Mouse (Mus musculus): ENCODE measurements at regions not wholly inside any gene's neighbourhood (a gene's known extent, or its start where the extent isn't known, plus 50 kb on each side); places are given as distances from the start of the nearest gene placed in this dataset.

DNA sequence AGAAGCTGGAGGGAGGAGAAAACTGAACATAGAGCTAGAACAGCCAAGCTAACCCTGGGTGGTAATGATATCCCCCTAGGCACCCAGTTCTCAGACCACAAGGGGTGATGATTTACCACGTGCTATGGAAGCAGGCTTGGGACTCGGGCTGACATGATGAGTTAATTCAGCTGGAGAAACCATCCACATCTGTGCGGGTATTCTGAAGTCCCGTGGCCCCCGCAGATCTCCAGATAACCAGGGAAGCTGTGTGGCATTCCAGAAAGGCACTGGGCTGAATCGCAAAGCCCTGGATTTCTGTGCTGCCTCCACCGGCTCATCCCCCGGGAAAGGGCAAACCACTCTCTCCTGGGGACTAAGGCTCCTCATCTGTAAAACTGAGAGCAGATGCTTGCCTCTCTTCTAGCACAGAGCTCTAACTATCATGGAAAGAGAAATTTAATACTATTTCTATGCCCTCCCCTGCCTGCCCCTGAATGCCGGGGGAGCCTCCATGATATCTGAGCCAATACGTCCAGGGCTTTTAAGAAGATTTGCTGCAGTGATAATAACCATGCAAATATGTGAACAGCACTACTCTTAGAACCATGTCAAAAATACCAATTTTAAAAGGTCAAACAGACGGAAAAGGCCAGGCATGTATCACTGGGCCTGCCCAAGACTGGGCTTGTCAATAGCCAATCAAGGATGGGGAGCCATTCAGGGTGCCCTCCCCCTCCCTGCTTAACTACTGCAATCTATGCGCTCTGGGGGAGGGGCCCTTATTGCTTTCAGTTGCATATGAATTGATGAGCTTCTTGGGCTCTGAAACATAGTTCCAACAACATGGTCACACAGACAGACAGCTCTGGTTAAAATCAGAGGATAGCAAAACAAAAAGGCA, 255.5 kb downstream of the Sox4 start:
- no peaks in the 10 kb centered on the region for H3K36me3 ChIP-seq (ENCODE audit: control insufficient read depth, insufficient read depth, low read length)
- H3K4me1 ChIP-seq (replicated peaks; ENCODE audit: control insufficient read depth, insufficient read depth, low read length) = no peaks in the 10 kb centered on the region
- no peak overlapping the region for H3K27ac ChIP-seq (ENCODE audit: low read depth, low read length)
- H3K4me3 ChIP-seq (ENCODE audit: low read depth, low read length) = no peak overlapping the region
- H3K4me2 ChIP-seq = no peak overlapping the region
- ATAC-seq (replicated peaks; ENCODE audit: low FRiP score) (no peak), DNase-seq (ENCODE audit: low spot score) (no peak)
- H3K27me3 ChIP-seq (replicated peaks; ENCODE audit: control insufficient read depth, insufficient read depth, low read length) = no peaks in the 10 kb centered on the region
- no peak overlapping the region for H3K9ac ChIP-seq (ENCODE audit: low read depth, low read length)
- no peaks in the 10 kb centered on the region for H3K9me3 ChIP-seq (ENCODE audit: control insufficient read depth, low read length)
- 60% methylated on average over 12 of the region's 12 CpGs for WGBS

GRCm38 (mm10) chr13:28693078-28693477, 260.4 kb downstream of the Sox4 start:
- H3K9ac ChIP-seq (ENCODE audit: low read depth, low read length) = no peak overlapping the region
- H3K36me3 ChIP-seq (ENCODE audit: control insufficient read depth, insufficient read depth, low read length) = no peaks in the 10 kb centered on the region
- H3K27me3 ChIP-seq (replicated peaks; ENCODE audit: control insufficient read depth, insufficient read depth, low read length) = no peaks in the 10 kb centered on the region
- H3K27ac ChIP-seq (ENCODE audit: low read depth, low read length) = no peak overlapping the region
- H3K4me2 ChIP-seq = no peak overlapping the region
- no peaks in the 10 kb centered on the region for H3K9me3 ChIP-seq (ENCODE audit: control insufficient read depth, low read length)
- no peak for DNase-seq (ENCODE audit: low spot score)
- no peak overlapping the region for H3K4me3 ChIP-seq (ENCODE audit: low read depth, low read length)
- WGBS = 71% methylated on average over 4 of the region's 4 CpGs
- ATAC-seq (replicated peaks; ENCODE audit: low FRiP score) = no peak
- no peaks in the 10 kb centered on the region for H3K4me1 ChIP-seq (replicated peaks; ENCODE audit: control insufficient read depth, insufficient read depth, low read length)

GRCm38 (mm10) chr13:28692587-28692986, 260.9 kb downstream of the Sox4 start:
- Histone ChIP-seq H3K36me3 (ENCODE audit: control insufficient read depth, insufficient read depth, low read length) (no peaks in the 10 kb centered on the region), H3K4me1 (replicated peaks; ENCODE audit: control insufficient read depth, insufficient read depth, low read length) (no peaks in the 10 kb centered on the region), H3K9ac (ENCODE audit: low read depth, low read length) (no peak overlapping the region), H3K4me2 (no peak overlapping the region), H3K27ac (ENCODE audit: low read depth, low read length) (no peak overlapping the region), H3K27me3 (replicated peaks; ENCODE audit: control insufficient read depth, insufficient read depth, low read length) (no peaks in the 10 kb centered on the region), H3K4me3 (ENCODE audit: low read depth, low read length) (no peak overlapping the region), H3K9me3 (ENCODE audit: control insufficient read depth, low read length) (no peaks in the 10 kb centered on the region)
- ATAC-seq (replicated peaks; ENCODE audit: low FRiP score) = no peak
- 59% methylated on average over 5 of the region's 5 CpGs for WGBS
- DNase-seq (ENCODE audit: low spot score) = no peak

DNA sequence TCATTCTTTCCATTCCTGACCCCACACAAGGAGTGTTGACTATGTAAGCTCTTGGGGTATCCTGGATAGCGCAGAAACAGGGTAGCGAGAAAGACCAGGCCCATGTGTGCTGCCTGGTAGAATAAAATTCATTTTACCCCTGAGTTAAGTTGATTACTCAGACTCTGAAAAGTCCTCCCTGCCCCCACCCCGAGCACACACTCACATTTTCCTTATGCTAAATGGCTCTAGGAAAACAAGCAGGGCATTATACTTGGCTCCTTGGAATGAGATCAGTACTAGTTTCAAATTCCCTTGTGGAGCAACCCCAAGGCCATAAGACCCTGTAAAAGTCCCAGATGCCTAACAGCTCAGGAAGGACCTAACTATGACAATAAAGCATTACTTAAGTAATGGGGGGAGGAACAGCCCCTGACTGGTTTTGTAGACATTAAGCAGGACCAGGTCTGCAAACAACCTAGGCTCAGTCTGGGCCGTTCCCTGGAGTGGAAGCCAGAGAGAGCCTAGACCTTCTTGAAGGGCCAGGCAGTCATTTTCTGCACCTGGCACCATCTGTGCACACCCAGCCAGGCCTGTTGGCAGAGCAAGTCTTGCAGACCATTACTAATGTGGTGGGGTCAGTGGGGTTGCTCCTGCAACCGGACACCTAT, 262.9 kb downstream of the Sox4 start:
- Histone ChIP-seq H3K9me3 (ENCODE audit: control insufficient read depth, low read length) (no peaks in the 10 kb centered on the region), H3K27ac (ENCODE audit: low read depth, low read length) (no peak overlapping the region), H3K4me2 (no peak overlapping the region), H3K27me3 (replicated peaks; ENCODE audit: control insufficient read depth, insufficient read depth, low read length) (no peaks in the 10 kb centered on the region), H3K9ac (ENCODE audit: low read depth, low read length) (no peak overlapping the region), H3K4me1 (replicated peaks; ENCODE audit: control insufficient read depth, insufficient read depth, low read length) (no peaks in the 10 kb centered on the region), H3K4me3 (ENCODE audit: low read depth, low read length) (no peak overlapping the region), H3K36me3 (ENCODE audit: control insufficient read depth, insufficient read depth, low read length) (no peaks in the 10 kb centered on the region)
- ATAC-seq (replicated peaks; ENCODE audit: low FRiP score) (no peak), DNase-seq (ENCODE audit: low spot score) (no peak)
- WGBS = 75% methylated on average over 5 of the region's 5 CpGs

DNA sequence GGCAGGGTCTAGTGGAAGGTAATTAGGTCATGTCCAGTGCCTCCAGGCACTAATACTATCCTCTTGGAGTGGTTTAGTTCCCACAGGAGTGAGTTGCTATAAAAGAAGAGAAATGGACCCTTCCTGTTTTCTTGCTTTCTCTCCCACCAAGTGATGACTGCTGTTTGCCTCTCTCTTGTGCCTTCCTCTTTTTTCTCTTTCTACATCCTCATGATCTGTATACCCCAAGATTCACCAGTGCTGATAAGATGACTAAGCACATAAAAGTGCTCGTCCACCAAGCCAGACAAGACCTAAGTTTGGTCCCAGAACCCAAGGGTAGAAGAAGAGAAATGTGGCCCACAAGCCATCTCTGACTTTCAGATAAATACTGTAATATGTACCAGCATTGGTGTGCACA, 265.7 kb downstream of the Sox4 start:
- WGBS = 32% methylated on average over 1 of the region's 1 CpGs
- Histone ChIP-seq H3K27me3 (replicated peaks; ENCODE audit: control insufficient read depth, insufficient read depth, low read length) (no peaks in the 10 kb centered on the region), H3K9ac (ENCODE audit: low read depth, low read length) (no peak overlapping the region), H3K27ac (ENCODE audit: low read depth, low read length) (no peak overlapping the region), H3K4me2 (no peak overlapping the region), H3K4me3 (ENCODE audit: low read depth, low read length) (no peak overlapping the region), H3K9me3 (ENCODE audit: control insufficient read depth, low read length) (no peaks in the 10 kb centered on the region), H3K4me1 (replicated peaks; ENCODE audit: control insufficient read depth, insufficient read depth, low read length) (no peaks in the 10 kb centered on the region), H3K36me3 (ENCODE audit: control insufficient read depth, insufficient read depth, low read length) (no peaks in the 10 kb centered on the region)
- ATAC-seq (replicated peaks; ENCODE audit: low FRiP score) (no peak), DNase-seq (ENCODE audit: low spot score) (no peak)

- Histone ChIP-seq H3K36me3 (ENCODE audit: control insufficient read depth, insufficient read depth, low read length) (no peaks in the 10 kb centered on the region), H3K4me1 (replicated peaks; ENCODE audit: control insufficient read depth, insufficient read depth, low read length) (no peaks in the 10 kb centered on the region), H3K9ac (ENCODE audit: low read depth, low read length) (no peak overlapping the region), H3K9me3 (ENCODE audit: control insufficient read depth, low read length) (no peaks in the 10 kb centered on the region), H3K4me3 (ENCODE audit: low read depth, low read length) (no peak overlapping the region), H3K27me3 (replicated peaks; ENCODE audit: control insufficient read depth, insufficient read depth, low read length) (no peaks in the 10 kb centered on the region), H3K27ac (ENCODE audit: low read depth, low read length) (no peak overlapping the region), H3K4me2 (no peak overlapping the region)
- ATAC-seq (replicated peaks; ENCODE audit: low FRiP score) = no peak
- WGBS = 90% methylated on average over 3 of the region's 3 CpGs
- DNase-seq (ENCODE audit: low spot score) = no peak
Measured at GRCm38 (mm10) chr13:28684311-28684710, 269.2 kb downstream of the Sox4 start.

GRCm38 (mm10) chr13:28680266-28680665, 273.2 kb downstream of the Sox4 start:
- Histone ChIP-seq H3K9ac (ENCODE audit: low read depth, low read length) (no peak overlapping the region), H3K4me2 (no peak overlapping the region), H3K4me1 (replicated peaks; ENCODE audit: control insufficient read depth, insufficient read depth, low read length) (no peaks in the 10 kb centered on the region), H3K4me3 (ENCODE audit: low read depth, low read length) (no peak overlapping the region), H3K27ac (ENCODE audit: low read depth, low read length) (no peak overlapping the region), H3K27me3 (replicated peaks; ENCODE audit: control insufficient read depth, insufficient read depth, low read length) (no peaks in the 10 kb centered on the region), H3K36me3 (ENCODE audit: control insufficient read depth, insufficient read depth, low read length) (no peaks in the 10 kb centered on the region), H3K9me3 (ENCODE audit: control insufficient read depth, low read length) (no peaks in the 10 kb centered on the region)
- no peak for ATAC-seq (replicated peaks; ENCODE audit: low FRiP score)
- WGBS = 86% methylated on average over 1 of the region's 1 CpGs
- DNase-seq (ENCODE audit: low spot score) = no peak

GRCm38 (mm10) chr13:28673622-28674021, 279.9 kb downstream of the Sox4 start:
- no peaks in the 10 kb centered on the region for H3K27me3 ChIP-seq (replicated peaks; ENCODE audit: control insufficient read depth, insufficient read depth, low read length)
- H3K9ac ChIP-seq (ENCODE audit: low read depth, low read length) = no peak overlapping the region
- no peaks in the 10 kb centered on the region for H3K9me3 ChIP-seq (ENCODE audit: control insufficient read depth, low read length)
- H3K4me3 ChIP-seq (ENCODE audit: low read depth, low read length) = no peak overlapping the region
- ATAC-seq (replicated peaks; ENCODE audit: low FRiP score) = no peak
- 0 out of 2 replicates have a peak, but pooled peaks cover 3% of the 10 kb centered on the region for H3K4me1 ChIP-seq (replicated peaks; ENCODE audit: control insufficient read depth, insufficient read depth, low read length)
- H3K36me3 ChIP-seq (ENCODE audit: control insufficient read depth, insufficient read depth, low read length) = no peaks in the 10 kb centered on the region
- H3K4me2 ChIP-seq = no peak overlapping the region
- no peak overlapping the region for H3K27ac ChIP-seq (ENCODE audit: low read depth, low read length)
- DNase-seq (ENCODE audit: low spot score) = no peak
- 71% methylated on average over 3 of the region's 3 CpGs for WGBS

GRCm38 (mm10) chr13:28671543-28671942, 282.0 kb downstream of the Sox4 start:
- no peak for DNase-seq (ENCODE audit: low spot score)
- no peak for ATAC-seq (replicated peaks; ENCODE audit: low FRiP score)
- Histone ChIP-seq H3K4me2 (no peak overlapping the region), H3K4me1 (replicated peaks; ENCODE audit: control insufficient read depth, insufficient read depth, low read length) (peaks cover 3% of the 10 kb centered on the region; the same call in 1 of the 2 replicates), H3K4me3 (ENCODE audit: low read depth, low read length) (no peak overlapping the region), H3K36me3 (ENCODE audit: control insufficient read depth, insufficient read depth, low read length) (no peaks in the 10 kb centered on the region), H3K9ac (ENCODE audit: low read depth, low read length) (no peak overlapping the region), H3K27me3 (replicated peaks; ENCODE audit: control insufficient read depth, insufficient read depth, low read length) (no peaks in the 10 kb centered on the region), H3K9me3 (ENCODE audit: control insufficient read depth, low read length) (no peaks in the 10 kb centered on the region), H3K27ac (ENCODE audit: low read depth, low read length) (no peak overlapping the region)
- WGBS = 77% methylated on average over 11 of the region's 11 CpGs
